Mouse (Mus musculus): ENCODE measurements around the gene Smu1. TPM values are rescaled to one million over a fixed set of nuclear protein-coding genes. Genes with fewer than 3 reads are reported as not detected.

The Smu1 gene
- polyA plus RNA-seq, 2 experiments, result 37.3 to 73.2 TPM

DNA sequence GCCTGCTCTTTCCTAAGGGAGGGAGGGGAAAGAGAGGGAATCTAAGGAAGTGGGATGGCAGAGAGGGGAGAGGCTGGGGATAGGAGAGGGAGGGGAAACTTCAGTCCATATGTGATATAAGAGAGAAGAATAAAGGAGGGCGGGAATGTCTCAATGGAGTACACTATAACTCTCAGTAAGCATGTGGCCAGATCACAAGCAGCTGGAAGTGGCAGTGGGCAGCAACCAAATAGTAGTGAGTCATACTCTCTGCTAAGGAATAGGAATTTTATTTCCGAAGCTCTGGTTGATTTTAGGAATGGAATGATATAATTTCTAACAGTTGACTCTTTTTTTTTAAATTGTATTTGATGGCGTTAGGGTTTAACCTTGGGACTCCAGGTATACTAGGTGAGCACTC is 40.6 kb downstream of the Smu1 start:
- Histone ChIP-seq H3K27me3 (ENCODE audit: control insufficient read depth, insufficient read depth, low read length) (no peaks in the 10 kb centered on the region), H3K4me3 (ENCODE audit: insufficient read depth in 1 of 2, low read depth in 2 of 2, low read length in 2 of 2) (no peak overlapping the region), H3K36me3 (replicated peaks; ENCODE audit: control insufficient read depth, insufficient read depth, low read depth) (no peaks in the 10 kb centered on the region), H3K4me2 (ENCODE audit: low read depth) (no peak overlapping the region), H3K9me3 (ENCODE audit: control insufficient read depth, low read length) (no peaks in the 10 kb centered on the region), H3K9ac (replicated peaks) (no peak overlapping the region), H3K4me1 (replicated peaks; ENCODE audit: control insufficient read depth in 2 of 2, insufficient read depth in 2 of 2, low read length in 1 of 2) (peaks cover 9 to 10% of the 10 kb centered on the region in 2 experiments), H3K27ac (no peak overlapping the region)
- TF ChIP-seq EP300 (IDR thresholded peaks at IDR 0.05; ENCODE audit: low read depth) (no peak), CTCF (IDR thresholded peaks at IDR 0.05; ENCODE audit: low read depth) (no peak)
- ATAC-seq (ENCODE audit: insufficient read depth) (no peak), DNase-seq (ENCODE audit: low read depth in 3 of 3, low spot score in 3 of 3) (no peak)
- WGBS (ENCODE audit: insufficient replicate concordance), result 73% methylated on average over 3 of the region's 3 CpGs

DNA sequence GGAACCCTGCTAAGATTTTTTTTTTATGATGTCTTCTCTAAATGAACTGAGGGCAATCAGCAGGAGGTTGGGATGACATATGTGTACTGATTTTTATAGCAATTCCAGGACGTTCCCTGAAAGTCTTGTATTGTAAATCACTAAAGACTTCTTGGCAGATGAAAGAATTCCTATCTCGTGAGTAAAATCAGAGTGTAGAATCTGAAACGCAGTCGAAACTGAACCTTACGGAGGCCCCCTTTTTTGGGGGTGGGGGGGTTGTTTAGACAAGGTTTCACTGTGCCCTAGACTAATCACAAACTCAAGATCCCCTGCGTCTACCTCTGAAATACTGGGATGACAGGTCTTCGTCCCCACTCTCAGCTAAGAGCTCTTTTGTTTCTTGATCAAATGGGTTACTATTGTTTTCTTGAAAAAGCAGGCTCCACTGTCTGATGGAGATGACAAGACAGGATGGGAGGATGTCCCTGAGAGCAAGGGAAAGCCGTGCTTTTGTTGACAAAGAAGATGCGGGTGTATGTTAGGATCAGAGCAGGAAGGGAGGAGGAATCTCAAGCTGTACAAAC is 53.9 kb downstream of the Smu1 start:
- 35% methylated on average over 9 of the region's 9 CpGs for WGBS (ENCODE audit: insufficient replicate concordance)
- Histone ChIP-seq H3K27me3 (ENCODE audit: control insufficient read depth, insufficient read depth, low read length) (no peaks in the 10 kb centered on the region), H3K36me3 (replicated peaks; ENCODE audit: control insufficient read depth, insufficient read depth, low read depth) (no peaks in the 10 kb centered on the region), H3K27ac (no peak overlapping the region), H3K9me3 (ENCODE audit: control insufficient read depth, low read length) (no peaks in the 10 kb centered on the region), H3K4me1 (replicated peaks; ENCODE audit: control insufficient read depth in 2 of 2, insufficient read depth in 2 of 2, low read length in 1 of 2) (peaks cover 8 to 26% of the 10 kb centered on the region in 2 experiments), H3K4me3 (ENCODE audit: insufficient read depth in 1 of 2, low read depth in 2 of 2, low read length in 2 of 2) (peak overlapping the region in 1 of 2 experiments; percentile 75; a peak in 3 of 4 replicates), H3K9ac (replicated peaks) (peak overlapping the region; percentile 61), H3K4me2 (ENCODE audit: low read depth) (peak overlapping the region; percentile 93)
- DNase-seq (ENCODE audit: low read depth in 3 of 3, low spot score in 3 of 3) (no peak), ATAC-seq (ENCODE audit: insufficient read depth) (no peak)
- TF ChIP-seq EP300 (IDR thresholded peaks at IDR 0.05; ENCODE audit: low read depth), result no peak
- no peak for TF ChIP-seq CTCF (IDR thresholded peaks at IDR 0.05; ENCODE audit: low read depth)

DNA sequence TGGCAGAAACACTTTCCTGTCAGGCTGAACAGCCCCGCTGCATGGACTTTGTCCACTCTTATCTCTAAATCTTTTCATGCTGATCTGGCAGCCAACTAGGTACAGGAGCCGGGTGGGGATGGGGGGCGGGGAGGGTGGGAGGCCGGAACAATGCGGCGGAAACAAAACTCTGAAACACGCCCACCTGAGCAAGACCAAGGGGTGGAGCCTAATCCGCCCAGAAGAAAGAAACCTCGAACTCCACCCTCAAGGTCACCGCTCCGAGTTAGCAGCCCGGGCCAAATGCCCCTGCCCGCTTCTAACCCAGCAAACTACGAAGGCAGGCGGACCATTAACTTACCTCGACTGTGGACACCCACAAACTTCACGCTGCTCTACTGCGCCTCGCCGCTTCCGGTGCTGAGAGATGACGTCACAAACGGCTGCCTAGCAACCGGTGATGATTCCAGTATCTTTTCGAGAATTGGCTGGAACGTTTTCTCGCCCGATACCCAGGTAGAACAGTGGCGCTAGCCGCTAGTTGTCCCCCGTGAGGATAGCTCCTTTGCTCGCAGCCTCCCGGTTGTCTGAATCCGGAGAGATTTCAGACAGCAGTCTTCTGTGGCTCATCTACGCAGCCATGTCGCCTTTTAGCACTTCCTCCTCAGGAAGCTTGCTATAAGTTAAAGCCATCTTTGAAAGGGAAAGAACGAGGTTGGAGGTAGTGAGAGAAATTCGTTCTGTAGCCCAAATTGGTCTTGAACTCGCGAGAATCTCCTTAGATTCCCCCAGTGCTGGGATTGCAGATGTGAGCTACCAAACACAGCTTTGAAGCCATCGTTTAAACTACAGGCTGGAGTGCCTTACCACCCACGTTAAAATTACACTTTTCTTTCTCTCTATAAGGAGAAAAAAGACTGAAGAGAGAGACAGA is 54.7 kb downstream of the Smu1 start, which contains the start of gene Aptx:
TSS of gene Aptx (minus strand) at position 398 of the 913 bp plus-strand sequence.
- no peaks in the 10 kb centered on the region for H3K27me3 ChIP-seq (ENCODE audit: control insufficient read depth, insufficient read depth, low read length)
- H3K9me3 ChIP-seq (ENCODE audit: control insufficient read depth, low read length), result no peaks in the 10 kb centered on the region
- WGBS (ENCODE audit: insufficient replicate concordance), result under 1% methylated on average over 42 of the region's 42 CpGs
- peak within 1 kb of the TSS; percentile 93 for H3K4me2 ChIP-seq (ENCODE audit: low read depth)
- H3K4me3 ChIP-seq (ENCODE audit: insufficient read depth in 1 of 2, low read depth in 2 of 2, low read length in 2 of 2), result peak within 1 kb of the TSS; percentile 75 to 96
- ATAC-seq (ENCODE audit: insufficient read depth), result peak; percentile 84
- peak within 1 kb of the TSS; percentile 61 for H3K9ac ChIP-seq (replicated peaks)
- peaks cover 8 to 26% of the 10 kb centered on the region in 2 experiments for H3K4me1 ChIP-seq (replicated peaks; ENCODE audit: control insufficient read depth in 2 of 2, insufficient read depth in 2 of 2, low read length in 1 of 2)
- DNase-seq (ENCODE audit: low read depth in 3 of 3, low spot score in 3 of 3), result peak; percentile 86 to 90 (median 89)
- H3K27ac ChIP-seq, result peak within 1 kb of the TSS; percentile 72
- H3K36me3 ChIP-seq (replicated peaks; ENCODE audit: control insufficient read depth, insufficient read depth, low read depth), result no peaks in the 10 kb centered on the region
- no peak; the same call in 1 of the 2 replicates for TF ChIP-seq EP300 (IDR thresholded peaks at IDR 0.05; ENCODE audit: low read depth)
- TF ChIP-seq CTCF (IDR thresholded peaks at IDR 0.05; ENCODE audit: low read depth), result peak; percentile 28

DNA sequence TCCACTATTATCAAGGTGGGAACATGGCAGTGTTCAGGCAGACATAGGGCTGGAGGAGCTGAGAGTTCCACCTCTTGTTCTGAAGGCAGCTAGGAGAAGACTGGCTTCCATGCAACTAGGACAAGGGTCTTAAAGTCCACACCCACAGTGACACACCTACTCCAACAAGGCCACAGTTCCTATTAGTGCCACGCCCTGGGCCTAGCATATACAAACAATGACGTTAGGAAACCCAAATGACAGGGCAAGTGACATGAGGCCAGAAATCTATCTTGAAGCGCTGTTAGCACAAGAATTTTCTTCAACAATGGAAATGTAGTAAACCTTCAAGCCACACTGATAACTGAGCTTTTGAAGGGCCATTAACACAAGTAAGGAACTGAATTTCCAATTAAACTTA is 55.9 kb downstream of the Smu1 start:
- Histone ChIP-seq H3K27me3 (ENCODE audit: control insufficient read depth, insufficient read depth, low read length) (no peaks in the 10 kb centered on the region), H3K27ac (no peak overlapping the region)
- DNase-seq (ENCODE audit: low read depth in 3 of 3, low spot score in 3 of 3), result no peak

DNA sequence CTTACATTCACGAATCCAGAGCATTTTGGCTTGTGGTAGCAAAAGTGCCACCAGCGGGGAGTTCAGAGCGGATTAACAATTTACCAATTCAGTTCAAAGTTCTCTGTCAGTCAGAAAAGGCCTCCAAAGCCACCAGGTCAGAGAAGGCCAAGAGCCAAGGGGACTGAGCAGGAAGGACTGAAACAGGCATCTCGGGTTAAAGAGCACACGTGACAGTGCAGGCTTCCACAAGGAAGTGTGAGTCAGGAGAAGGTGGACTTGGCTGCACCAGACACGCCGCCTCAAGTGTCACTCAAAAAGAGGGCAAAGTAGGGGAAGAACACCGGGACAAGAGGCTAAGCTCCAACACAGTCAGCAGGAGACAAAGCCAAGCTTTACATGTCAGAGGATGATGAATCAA is 57.5 kb downstream of the Smu1 start:
- 59% methylated on average over 8 of the region's 8 CpGs for WGBS (ENCODE audit: insufficient replicate concordance)
- Histone ChIP-seq H3K4me2 (ENCODE audit: low read depth) (no peak overlapping the region), H3K27me3 (ENCODE audit: control insufficient read depth, insufficient read depth, low read length) (no peaks in the 10 kb centered on the region), H3K4me3 (ENCODE audit: insufficient read depth in 1 of 2, low read depth in 2 of 2, low read length in 2 of 2) (no peak overlapping the region), H3K36me3 (replicated peaks; ENCODE audit: control insufficient read depth, insufficient read depth, low read depth) (peaks cover under 1% of the 10 kb centered on the region; the same call in 1 of the 2 replicates), H3K9me3 (ENCODE audit: control insufficient read depth, low read length) (no peaks in the 10 kb centered on the region), H3K27ac (no peak overlapping the region; the same call in 1 of the 2 replicates), H3K4me1 (replicated peaks; ENCODE audit: control insufficient read depth in 2 of 2, insufficient read depth in 2 of 2, low read length in 1 of 2) (peaks cover 8 to 26% of the 10 kb centered on the region in 2 experiments), H3K9ac (replicated peaks) (no peak overlapping the region)
- ATAC-seq (ENCODE audit: insufficient read depth) (no peak), DNase-seq (ENCODE audit: low read depth in 3 of 3, low spot score in 3 of 3) (peak in 1 of 3 experiments; percentile 9)
- TF ChIP-seq EP300 (IDR thresholded peaks at IDR 0.05; ENCODE audit: low read depth), result no peak
- TF ChIP-seq CTCF (IDR thresholded peaks at IDR 0.05; ENCODE audit: low read depth), result no peak

More for the DNA sequence above, 55.9 kb downstream of the Smu1 start:
- no peak overlapping the region; a peak in 1 of 4 replicates for H3K4me3 ChIP-seq (ENCODE audit: insufficient read depth in 1 of 2, low read depth in 2 of 2, low read length in 2 of 2)
- no peaks in the 10 kb centered on the region for H3K36me3 ChIP-seq (replicated peaks; ENCODE audit: control insufficient read depth, insufficient read depth, low read depth)
- H3K9me3 ChIP-seq (ENCODE audit: control insufficient read depth, low read length), result no peaks in the 10 kb centered on the region
- no peak overlapping the region for H3K9ac ChIP-seq (replicated peaks)
- WGBS (ENCODE audit: insufficient replicate concordance), result 55% methylated on average over 3 of the region's 3 CpGs
- H3K4me1 ChIP-seq (replicated peaks; ENCODE audit: control insufficient read depth in 2 of 2, insufficient read depth in 2 of 2, low read length in 1 of 2), result peaks cover 8 to 26% of the 10 kb centered on the region in 2 experiments
- TF ChIP-seq CTCF (IDR thresholded peaks at IDR 0.05; ENCODE audit: low read depth) (no peak), EP300 (IDR thresholded peaks at IDR 0.05; ENCODE audit: low read depth) (no peak)
- H3K4me2 ChIP-seq (ENCODE audit: low read depth), result peak overlapping the region; percentile 93
- ATAC-seq (ENCODE audit: insufficient read depth), result no peak

Data from liver, embryonic 14.5 days (tissue).